Mouse (Mus musculus): Measurements from ENCODE around the gene Rab8a. TPM values are rescaled to one million over a fixed set of nuclear protein-coding genes. Genes with fewer than 3 reads are reported as not detected.

Rab8a gene
- polyA plus RNA-seq, 1 experiment from 2014 or later, result 457 TPM

DNA sequence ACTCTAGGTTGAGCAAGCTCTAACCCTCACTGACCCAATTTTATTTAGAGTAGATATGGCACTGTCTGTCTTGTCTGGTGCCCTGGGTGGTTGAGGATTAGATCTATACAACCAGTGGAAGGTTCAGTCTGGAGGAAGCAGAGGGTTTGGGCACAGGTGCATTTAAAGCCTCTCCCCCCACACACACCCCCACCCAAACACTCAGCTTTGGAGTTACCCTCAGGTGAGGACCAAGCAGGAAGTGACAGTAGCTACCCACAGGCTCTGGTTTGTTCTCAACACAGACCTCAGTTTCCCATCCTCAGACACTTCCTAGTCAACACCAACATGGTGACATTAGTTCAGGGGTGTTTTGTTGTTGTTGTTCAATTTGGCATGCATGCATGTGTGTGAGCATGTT is 1.8 kb downstream of the Rab8a start:
- Histone ChIP-seq H3K36me3 (ENCODE audit: inconsistent target) (peaks cover 9% of the 10 kb centered on the region; the same call in 1 of the 2 replicates), H3K79me2 (ENCODE audit: inconsistent target) (peaks cover 79% of the 10 kb centered on the region), H3K4me3 (ENCODE audit: inconsistent target) (no peak overlapping the region), H3K27ac (no peak overlapping the region)

DNA sequence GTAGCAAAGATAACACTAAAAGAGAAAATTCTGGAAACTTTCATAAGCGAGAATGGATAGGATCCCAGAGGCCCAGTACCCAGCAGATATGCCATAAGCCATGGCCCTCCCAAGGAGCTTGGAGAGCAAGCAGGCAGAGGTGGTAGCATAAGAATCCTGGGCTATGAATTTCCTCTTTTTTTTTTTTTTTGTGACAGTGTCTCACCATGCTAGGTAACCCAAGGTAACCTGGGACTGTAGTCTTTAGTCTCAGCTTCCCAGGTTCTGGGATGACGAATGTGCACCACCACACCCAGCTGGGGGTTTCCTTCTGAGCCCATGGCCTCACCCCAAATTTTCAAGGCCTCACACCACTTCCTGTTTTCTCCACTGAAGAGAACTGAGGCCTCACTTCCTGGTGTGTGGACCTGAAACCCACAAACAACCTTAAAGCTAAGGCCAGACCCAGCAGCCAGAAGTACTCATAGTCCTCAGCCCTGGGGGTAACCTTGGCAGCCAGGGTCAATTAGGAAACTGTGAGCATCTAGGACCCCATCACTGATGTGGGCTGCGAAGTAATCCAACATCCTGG is 8.2 kb downstream of the Rab8a start:
- no peak overlapping the region for H3K4me3 ChIP-seq (ENCODE audit: inconsistent target)
- H3K36me3 ChIP-seq (ENCODE audit: inconsistent target), result peaks cover 60% of the 10 kb centered on the region
- peaks cover 43% of the 10 kb centered on the region for H3K79me2 ChIP-seq (ENCODE audit: inconsistent target)
- H3K27ac ChIP-seq, result peak overlapping the region; percentile 39
- 58% methylated on average over 3 of the region's 3 CpGs for WGBS (ENCODE audit: missing documents)

DNA sequence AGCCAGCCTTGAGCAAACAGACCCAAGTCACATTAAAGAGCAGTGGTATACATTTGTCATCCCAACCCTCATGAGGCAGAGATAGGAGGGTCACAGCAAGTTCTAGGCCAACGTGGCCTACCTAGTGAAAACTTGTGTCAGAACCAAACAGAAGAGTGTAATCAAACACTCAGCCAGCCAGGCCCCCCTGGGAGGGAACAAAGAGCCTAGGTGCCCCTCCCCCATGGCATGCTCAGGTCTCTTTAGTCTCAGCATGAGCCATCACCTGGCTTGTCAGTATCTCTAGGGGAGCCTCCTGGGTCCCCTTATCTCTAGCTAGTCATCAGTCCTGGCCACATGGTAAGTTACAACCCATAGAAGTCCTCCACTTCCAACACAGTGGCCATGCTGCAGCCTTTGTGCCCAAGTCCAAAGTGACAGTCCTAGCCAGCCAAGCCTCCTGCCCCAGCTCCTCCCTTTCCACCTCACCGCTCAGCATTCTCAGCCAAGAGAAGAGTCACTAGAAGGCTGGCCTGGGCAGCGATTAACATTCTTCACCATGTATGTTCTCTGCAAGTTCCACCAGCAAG is 8.8 kb downstream of the Rab8a start:
- Histone ChIP-seq H3K79me2 (ENCODE audit: inconsistent target) (peaks cover 37% of the 10 kb centered on the region), H3K36me3 (ENCODE audit: inconsistent target) (peaks cover 60% of the 10 kb centered on the region), H3K4me3 (ENCODE audit: inconsistent target) (no peak overlapping the region), H3K27ac (peak overlapping the region; percentile 39)
- 80% methylated on average over 3 of the region's 3 CpGs for WGBS (ENCODE audit: missing documents)

DNA sequence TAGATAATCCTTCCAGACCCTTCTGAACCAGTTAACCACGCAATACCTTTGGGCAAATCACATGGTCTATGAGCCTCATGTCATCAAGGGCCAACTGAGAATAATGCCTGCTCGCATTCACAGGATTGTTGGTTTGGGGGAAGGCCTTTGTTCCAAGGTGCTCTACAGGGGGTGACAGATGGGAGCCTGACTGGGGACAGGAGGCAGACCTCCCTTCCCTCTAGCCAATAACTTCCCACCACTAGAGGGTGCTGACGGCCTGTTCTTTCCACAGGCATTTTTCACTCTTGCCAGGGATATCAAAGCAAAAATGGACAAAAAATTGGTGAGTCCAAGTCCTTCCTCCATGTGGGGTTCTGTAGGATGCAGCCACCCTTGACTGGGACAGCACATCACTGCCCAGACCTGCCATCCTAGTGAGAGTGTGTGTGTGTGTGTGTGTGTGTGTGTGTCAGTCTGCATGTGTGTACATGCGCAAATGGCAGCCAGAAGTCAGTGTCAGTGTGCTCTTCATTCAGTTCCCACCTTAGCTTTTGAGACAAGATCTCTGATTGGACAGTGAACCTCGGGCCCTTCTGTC is 16.4 kb downstream of the Rab8a start:
- H3K27ac ChIP-seq, result no peak overlapping the region
- no peak overlapping the region for H3K4me3 ChIP-seq (ENCODE audit: inconsistent target)
- H3K79me2 ChIP-seq (ENCODE audit: inconsistent target), result no peaks in the 10 kb centered on the region
- H3K36me3 ChIP-seq (ENCODE audit: inconsistent target), result peaks cover 66% of the 10 kb centered on the region
- WGBS (ENCODE audit: missing documents), result 66% methylated on average over 5 of the region's 5 CpGs

DNA sequence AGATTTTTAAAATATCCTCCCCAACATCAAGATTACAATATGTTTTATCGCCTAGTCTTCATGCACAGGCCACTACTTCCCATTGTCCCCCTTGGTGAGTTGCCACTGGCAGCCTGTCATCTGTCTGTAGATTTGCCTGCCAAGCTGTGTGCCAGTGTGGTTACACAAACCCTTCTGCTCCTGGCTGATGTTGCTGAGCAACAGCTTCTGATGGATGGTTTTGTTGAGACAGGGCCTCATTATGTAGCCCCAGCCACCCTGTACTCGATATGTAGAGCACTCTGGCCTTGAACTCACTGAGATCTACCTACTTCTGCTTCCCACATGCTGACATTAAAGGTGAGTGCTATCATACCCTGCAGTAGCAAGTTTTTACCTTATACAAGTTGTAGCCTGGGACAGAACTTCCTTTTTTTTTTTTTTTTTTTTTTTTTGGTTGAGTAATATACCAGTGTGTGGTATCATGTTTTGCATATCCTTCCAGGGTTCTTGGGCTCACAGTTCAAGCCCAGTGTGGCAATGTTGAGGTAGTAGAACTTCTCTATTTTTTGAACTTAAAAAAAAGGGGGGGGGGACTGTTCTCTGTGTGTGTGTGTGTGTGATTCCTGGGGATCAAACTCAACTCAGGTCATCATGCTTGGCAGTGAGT is 22.7 kb downstream of the Rab8a start:
- no peak overlapping the region for H3K27ac ChIP-seq
- H3K4me3 ChIP-seq (ENCODE audit: inconsistent target), result no peak overlapping the region
- peaks cover 19% of the 10 kb centered on the region; the same call in 1 of the 2 replicates for H3K36me3 ChIP-seq (ENCODE audit: inconsistent target)
- no peaks in the 10 kb centered on the region for H3K79me2 ChIP-seq (ENCODE audit: inconsistent target)
- 14% methylated on average over 2 of the region's 2 CpGs for WGBS (ENCODE audit: missing documents)

DNA sequence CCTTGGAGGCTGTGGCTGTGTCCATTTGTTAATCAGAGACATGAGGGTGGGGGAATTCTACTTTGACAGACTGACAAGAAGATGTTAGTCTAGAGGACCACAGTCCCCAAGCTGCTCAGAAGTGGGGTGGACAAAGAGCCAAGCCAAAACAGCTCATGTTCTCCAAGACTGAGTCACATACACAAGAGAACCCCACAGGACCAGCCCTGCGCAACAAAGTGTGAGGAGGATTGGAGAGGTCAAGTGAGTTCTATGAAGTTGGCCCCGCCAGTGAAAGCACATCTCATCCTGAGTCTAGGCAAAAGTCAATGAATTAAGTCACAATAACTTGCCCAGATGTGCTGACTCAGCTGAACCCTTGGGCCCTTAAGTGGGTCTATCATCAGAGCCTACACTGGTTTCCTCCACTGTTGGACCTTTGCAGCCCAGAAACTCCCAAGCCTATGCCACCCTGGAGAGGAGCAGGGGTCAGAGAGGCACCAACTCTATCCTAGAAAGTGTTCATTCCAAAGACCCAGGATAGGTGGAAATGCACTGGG is 26.9 kb downstream of the Rab8a start:
- Histone ChIP-seq H3K36me3 (ENCODE audit: inconsistent target) (no peaks in the 10 kb centered on the region), H3K27ac (no peak overlapping the region), H3K4me3 (ENCODE audit: inconsistent target) (no peak overlapping the region), H3K79me2 (ENCODE audit: inconsistent target) (no peaks in the 10 kb centered on the region)
- 100% methylated on average over 1 of the region's 2 CpGs for WGBS (ENCODE audit: missing documents)

DNA sequence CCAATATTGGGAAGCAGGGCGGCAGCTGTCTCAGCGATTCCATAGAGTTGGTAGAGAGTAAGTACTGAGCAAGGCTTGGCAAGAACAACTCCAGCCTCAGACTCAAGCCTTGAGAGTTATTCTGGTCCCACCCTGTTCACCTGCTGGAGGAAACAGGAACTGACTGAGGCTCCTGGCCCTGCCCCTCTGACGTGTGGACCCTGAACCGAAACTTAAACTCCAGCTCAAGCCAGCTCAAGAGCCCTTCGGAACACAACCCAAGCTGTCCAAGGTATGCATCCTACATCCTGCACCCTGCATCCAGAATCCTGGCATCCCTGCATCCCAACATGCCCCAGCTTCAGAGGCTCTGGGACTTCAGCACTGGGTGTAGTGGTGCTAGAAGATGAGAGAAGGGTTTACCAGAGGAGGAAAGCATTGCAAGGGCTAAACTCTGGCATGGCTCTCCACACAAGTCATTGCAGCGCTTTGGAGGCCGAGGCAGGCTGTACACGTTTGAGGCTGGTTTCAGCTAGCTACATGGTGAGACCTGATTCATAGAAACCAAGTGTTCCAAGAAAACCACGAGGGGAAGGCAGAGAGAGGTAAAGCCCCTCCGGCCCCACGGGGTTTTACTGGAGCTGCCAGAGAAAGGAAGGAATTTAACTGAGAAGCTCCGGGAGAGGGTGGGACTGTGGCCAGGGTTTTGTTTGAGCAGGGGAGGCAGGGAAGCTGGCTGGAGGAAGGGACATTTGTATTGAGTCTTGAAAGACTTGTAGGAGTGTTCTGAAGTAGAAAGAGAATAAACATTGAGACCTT is 28.6 kb downstream of the Rab8a start, which contains the start of gene Hsh2d:
Hsh2d (plus strand) TSS at position 222 of the 798 bp plus-strand sequence.
- WGBS (ENCODE audit: missing documents), result 34% methylated on average over 12 of the region's 12 CpGs
- Histone ChIP-seq H3K27ac (no peak within 1 kb of the TSS), H3K79me2 (ENCODE audit: inconsistent target) (no peaks in the 10 kb centered on the region), H3K4me3 (ENCODE audit: inconsistent target) (no peak within 1 kb of the TSS; the same call in 1 of the 2 replicates), H3K36me3 (ENCODE audit: inconsistent target) (no peaks in the 10 kb centered on the region; the same call in 1 of the 2 replicates)

DNA sequence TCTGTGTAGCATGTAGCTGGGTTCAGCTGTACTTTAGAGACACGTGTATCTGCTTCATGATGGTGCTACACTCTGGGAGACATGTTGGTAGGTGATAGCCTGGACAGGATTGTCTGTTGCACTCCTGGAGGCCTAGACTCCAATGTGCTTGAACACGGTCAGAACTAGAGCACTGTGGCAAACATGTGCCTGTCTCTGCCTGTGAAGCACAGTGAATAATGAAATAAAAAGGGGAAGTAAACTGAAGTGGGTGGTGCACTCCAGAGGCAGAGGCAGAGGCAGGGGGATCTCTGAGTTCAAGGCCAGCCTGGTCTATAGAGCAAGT is 29.2 kb downstream of the Rab8a start:
- WGBS (ENCODE audit: missing documents), result 18% methylated on average over 2 of the region's 2 CpGs
- Histone ChIP-seq H3K79me2 (ENCODE audit: inconsistent target) (no peaks in the 10 kb centered on the region), H3K36me3 (ENCODE audit: inconsistent target) (no peaks in the 10 kb centered on the region; the same call in 1 of the 2 replicates), H3K27ac (no peak overlapping the region), H3K4me3 (ENCODE audit: inconsistent target) (no peak overlapping the region)

DNA sequence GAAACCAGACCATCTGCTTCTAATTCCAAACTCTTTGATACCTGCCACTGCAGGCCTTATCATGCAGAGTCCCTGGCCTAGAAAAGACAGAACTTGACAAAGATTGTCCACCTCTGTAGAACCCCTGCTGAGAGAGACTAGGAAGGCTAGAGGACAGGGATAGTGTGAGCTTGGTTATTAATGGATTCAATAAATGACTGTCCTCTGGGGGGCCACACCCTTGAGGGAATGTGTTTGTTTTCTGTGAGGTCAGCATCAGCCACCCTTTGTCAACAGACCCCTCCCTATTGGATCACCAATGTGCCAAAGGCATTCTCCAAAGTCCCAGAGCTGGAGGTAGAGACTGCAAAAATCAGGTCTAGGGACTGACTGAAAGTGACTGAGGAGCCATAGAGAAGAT is 31.1 kb downstream of the Rab8a start:
- no peak overlapping the region for H3K4me3 ChIP-seq (ENCODE audit: inconsistent target)
- H3K79me2 ChIP-seq (ENCODE audit: inconsistent target), result no peaks in the 10 kb centered on the region
- no peaks in the 10 kb centered on the region; the same call in 1 of the 2 replicates for H3K36me3 ChIP-seq (ENCODE audit: inconsistent target)
- no peak overlapping the region for H3K27ac ChIP-seq

DNA sequence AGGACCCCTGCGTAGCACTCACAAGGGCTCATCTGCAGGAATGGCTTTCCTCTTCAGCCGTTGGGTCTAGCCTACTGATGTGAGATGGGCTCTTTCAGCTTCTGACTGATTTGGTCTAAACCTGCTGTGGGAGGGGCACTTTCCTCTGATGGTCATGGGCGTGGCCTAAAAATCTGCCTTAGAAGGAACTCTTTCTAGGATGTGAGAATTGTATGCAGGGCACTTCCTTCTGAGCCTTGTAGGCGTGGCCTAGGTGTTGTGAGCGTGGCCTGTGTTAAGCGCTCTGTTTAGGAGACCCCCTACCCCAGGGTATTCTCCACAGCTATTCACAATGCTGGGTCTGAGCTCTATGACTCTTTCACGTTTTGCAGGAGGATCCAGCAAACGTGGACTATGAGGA is 37.0 kb downstream of the Rab8a start:
- Histone ChIP-seq H3K4me3 (ENCODE audit: inconsistent target) (no peak overlapping the region), H3K27ac (no peak overlapping the region), H3K36me3 (ENCODE audit: inconsistent target) (peaks cover 7% of the 10 kb centered on the region; the same call in 1 of the 2 replicates), H3K79me2 (ENCODE audit: inconsistent target) (no peaks in the 10 kb centered on the region)
- WGBS (ENCODE audit: missing documents), result 84% methylated on average over 8 of the region's 8 CpGs

DNA sequence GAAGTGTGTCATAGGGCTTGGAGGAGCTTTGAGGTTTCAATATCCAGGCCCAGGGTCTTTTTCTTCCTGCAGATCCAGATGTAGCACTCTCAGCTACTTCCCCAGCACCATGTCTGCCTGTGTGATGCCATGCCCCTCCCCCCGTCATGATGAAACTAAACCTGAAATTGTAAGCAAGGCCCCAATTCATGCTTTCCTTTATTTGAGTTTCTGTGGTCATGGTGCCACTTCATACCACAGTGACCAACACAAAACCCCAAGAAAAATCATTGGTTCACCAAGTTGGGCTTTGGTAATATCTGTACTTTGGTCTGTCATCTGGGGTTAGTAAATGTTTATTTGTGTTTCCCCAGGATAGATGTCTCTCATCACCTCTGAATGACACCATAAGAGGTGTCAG is 47.6 kb downstream of the Rab8a start:
- no peaks in the 10 kb centered on the region for H3K36me3 ChIP-seq (ENCODE audit: inconsistent target)
- 60% methylated on average over 1 of the region's 1 CpGs for WGBS (ENCODE audit: missing documents)
- no peaks in the 10 kb centered on the region for H3K79me2 ChIP-seq (ENCODE audit: inconsistent target)
- H3K27ac ChIP-seq, result no peak overlapping the region
- H3K4me3 ChIP-seq (ENCODE audit: inconsistent target), result no peak overlapping the region

DNA sequence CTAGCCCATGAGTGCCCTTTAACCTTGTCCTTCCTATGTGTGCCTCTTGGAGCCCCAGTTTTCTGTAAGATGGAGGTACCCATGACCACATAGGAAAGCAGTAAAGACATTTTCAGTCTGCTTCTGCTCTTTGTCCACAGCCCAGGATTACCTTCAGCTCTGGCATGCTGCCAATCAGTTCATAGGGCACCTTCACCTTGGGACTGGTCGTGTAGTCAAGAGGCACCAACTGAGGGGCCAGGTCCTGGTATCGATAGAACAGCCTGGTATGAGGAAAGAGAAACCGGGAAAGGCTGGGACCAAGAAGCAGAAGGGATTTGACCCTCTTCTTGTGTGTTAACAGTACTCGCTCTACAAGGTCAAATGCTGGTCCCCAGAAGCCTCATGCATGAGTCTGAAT is 49.2 kb downstream of the Rab8a start:
- Histone ChIP-seq H3K36me3 (ENCODE audit: inconsistent target) (no peaks in the 10 kb centered on the region), H3K4me3 (ENCODE audit: inconsistent target) (no peak overlapping the region), H3K79me2 (ENCODE audit: inconsistent target) (no peaks in the 10 kb centered on the region), H3K27ac (no peak overlapping the region)
- 86% methylated on average over 4 of the region's 4 CpGs for WGBS (ENCODE audit: missing documents)

DNA sequence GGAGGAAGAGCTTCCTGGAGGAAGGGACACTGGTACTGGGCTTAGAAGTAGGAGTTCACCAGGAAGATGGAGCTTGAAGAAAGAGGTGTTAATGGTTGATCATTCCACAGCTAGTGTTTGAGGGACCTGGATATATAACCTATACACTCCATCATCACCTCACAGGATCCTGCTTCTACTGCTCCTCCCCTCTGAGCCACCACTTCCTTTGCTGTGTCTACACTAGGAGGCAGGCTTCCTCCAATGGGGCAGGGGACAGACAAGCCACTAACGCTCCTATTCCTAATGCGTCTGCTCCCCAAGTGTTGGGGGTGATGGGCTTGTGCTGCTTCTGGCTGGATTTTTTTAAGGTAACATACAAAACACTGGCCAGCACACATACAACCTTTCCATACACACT is 49.7 kb downstream of the Rab8a start:
- no peak overlapping the region for H3K4me3 ChIP-seq (ENCODE audit: inconsistent target)
- 42% methylated on average over 2 of the region's 2 CpGs for WGBS (ENCODE audit: missing documents)
- no peaks in the 10 kb centered on the region for H3K79me2 ChIP-seq (ENCODE audit: inconsistent target)
- no peak overlapping the region for H3K27ac ChIP-seq
- no peaks in the 10 kb centered on the region for H3K36me3 ChIP-seq (ENCODE audit: inconsistent target)

DNA sequence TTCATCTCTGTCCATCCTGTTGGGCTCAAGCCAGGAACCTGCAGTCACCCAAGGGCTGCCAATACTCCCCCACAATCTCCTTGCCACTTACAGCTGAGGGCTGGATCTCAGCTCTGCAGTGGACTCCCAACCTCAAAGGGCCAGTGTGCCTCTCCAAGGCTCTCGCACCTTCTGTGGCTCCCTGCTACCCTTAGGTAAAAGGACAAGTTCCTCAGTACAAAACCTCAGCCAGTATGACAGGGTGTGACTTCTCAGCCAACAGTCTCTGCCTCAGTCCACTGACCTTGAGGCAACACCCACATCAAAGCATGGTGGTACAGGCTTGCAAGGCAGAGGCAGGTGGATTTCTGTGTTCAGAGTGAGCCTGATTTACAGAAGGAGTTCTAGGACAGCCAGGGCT is 50.8 kb downstream of the Rab8a start:
- Histone ChIP-seq H3K4me3 (ENCODE audit: inconsistent target) (no peak overlapping the region), H3K79me2 (ENCODE audit: inconsistent target) (no peaks in the 10 kb centered on the region), H3K27ac (no peak overlapping the region), H3K36me3 (ENCODE audit: inconsistent target) (no peaks in the 10 kb centered on the region)
- WGBS (ENCODE audit: missing documents), result 73% methylated on average over 1 of the region's 1 CpGs
